Mouse (Mus musculus): ENCODE data around the gene Cdx4. TPM values are rescaled to one million over a fixed set of nuclear protein-coding genes. Genes with fewer than 3 reads are reported as not detected.

Cdx4 gene
- total and polyA plus RNA-seq, 3 experiments: not detected

- H3K27me3 ChIP-seq (ENCODE audit: control insufficient read depth in 1 of 2, insufficient read depth in 2 of 2, low read length in 2 of 2): no peaks in the 10 kb centered on the region; a peak in 1 of 4 replicates
- no peaks in the 10 kb centered on the region for H3K9me3 ChIP-seq (replicated peaks; ENCODE audit: insufficient read depth, low read length)
- H3K9ac ChIP-seq (ENCODE audit: control insufficient read depth, low read depth, low read length, poor library complexity, severe bottlenecking): no peak overlapping the region
- no peaks in the 10 kb centered on the region for H3K4me1 ChIP-seq (ENCODE audit: control insufficient read depth in 1 of 2, insufficient read depth in 2 of 2, low read length in 2 of 2)
- no peaks in the 10 kb centered on the region for H3K36me3 ChIP-seq (ENCODE audit: control insufficient read depth in 1 of 2, insufficient read depth in 2 of 2, low read length in 2 of 2)
- H3K4me3 ChIP-seq (ENCODE audit: control insufficient read depth in 1 of 2, insufficient read depth in 1 of 2, low read depth in 2 of 2, low read length in 2 of 2): no peak overlapping the region
- H3K27ac ChIP-seq (ENCODE audit: control insufficient read depth, low read depth, low read length): no peak overlapping the region
- no peak for TF ChIP-seq POLR2AphosphoS2 (IDR thresholded peaks at IDR 0.05; ENCODE audit: low read length)
- TF ChIP-seq MAZ (IDR thresholded peaks at IDR 0.05; ENCODE audit: low read depth, low read length): no peak
- TF ChIP-seq MEF2A (IDR thresholded peaks at IDR 0.05; ENCODE audit: extremely low read depth, insufficient replicate concordance, low read depth, low read length, poor library complexity, severe bottlenecking): no peak
- no peak for TF ChIP-seq E2F4 (IDR thresholded peaks at IDR 0.05; ENCODE audit: borderline replicate concordance, low read depth, low read length)
- TF ChIP-seq POLR2AphosphoS5 (IDR thresholded peaks at IDR 0.05; ENCODE audit: borderline replicate concordance, low read depth, low read length): no peak
- TF ChIP-seq GATA1 (IDR thresholded peaks at IDR 0.05; ENCODE audit: low read depth, low read length): no peak
- no peak for TF ChIP-seq JUND (IDR thresholded peaks at IDR 0.05; ENCODE audit: low read depth, low read length)
- TF ChIP-seq KAT2A (conservative IDR thresholded peaks at IDR 0.05; ENCODE audit: low read depth, low read length): no peak
- no peak for TF ChIP-seq CHD2 (IDR thresholded peaks at IDR 0.05; ENCODE audit: low read length)
- no peak for TF ChIP-seq TAL1 (IDR thresholded peaks at IDR 0.05; ENCODE audit: low read length)
- no peak for TF ChIP-seq BHLHE40 (IDR thresholded peaks at IDR 0.05; ENCODE audit: borderline replicate concordance, low read depth, low read length)
- no peak for TF ChIP-seq EP300 (IDR thresholded peaks at IDR 0.05; ENCODE audit: low read depth in 1 of 2, low read length in 2 of 2)
- TF ChIP-seq USF1 (IDR thresholded peaks at IDR 0.05; ENCODE audit: low read depth, low read length): no peak
- no peak for TF ChIP-seq MYB (IDR thresholded peaks at IDR 0.05; ENCODE audit: low read depth, low read length)
- TF ChIP-seq MYC (IDR thresholded peaks at IDR 0.05; ENCODE audit: low read depth, low read length): no peak
- no peak for TF ChIP-seq TBP (IDR thresholded peaks at IDR 0.05; ENCODE audit: low read depth, low read length)
- TF ChIP-seq MAX (IDR thresholded peaks at IDR 0.05; ENCODE audit: low read length): no peak
- no peak for TF ChIP-seq RCOR1 (IDR thresholded peaks at IDR 0.05; ENCODE audit: low read depth, low read length)
- TF ChIP-seq TCF12 (IDR thresholded peaks at IDR 0.05; ENCODE audit: low read depth, low read length): no peak
- no peak for TF ChIP-seq NRF1 (IDR thresholded peaks at IDR 0.05; ENCODE audit: insufficient read depth, low read depth, low read length, poor library complexity, severe bottlenecking)
- no peaks in the 10 kb centered on the region for H3K79me2 ChIP-seq (ENCODE audit: control insufficient read depth, insufficient read depth, low read length, poor library complexity)
- DNase-seq (ENCODE audit: low read depth, low spot score): no peak
Observed at GRCm38 (mm10) chrX:103366201-103366600, 45.0 kb downstream of the Cdx4 start.

- Histone ChIP-seq H3K4me1 (ENCODE audit: control insufficient read depth in 1 of 2, insufficient read depth in 2 of 2, low read length in 2 of 2) (no peaks in the 10 kb centered on the region), H3K27ac (ENCODE audit: control insufficient read depth, low read depth, low read length) (no peak overlapping the region), H3K79me2 (ENCODE audit: control insufficient read depth, insufficient read depth, low read length, poor library complexity) (no peaks in the 10 kb centered on the region), H3K9ac (ENCODE audit: control insufficient read depth, low read depth, low read length, poor library complexity, severe bottlenecking) (no peak overlapping the region), H3K4me3 (ENCODE audit: control insufficient read depth in 1 of 2, insufficient read depth in 1 of 2, low read depth in 2 of 2, low read length in 2 of 2) (no peak overlapping the region), H3K9me3 (replicated peaks; ENCODE audit: insufficient read depth, low read length) (no peaks in the 10 kb centered on the region), H3K27me3 (ENCODE audit: control insufficient read depth in 1 of 2, insufficient read depth in 2 of 2, low read length in 2 of 2) (no peaks in the 10 kb centered on the region; a peak in 1 of 4 replicates), H3K36me3 (ENCODE audit: control insufficient read depth in 1 of 2, insufficient read depth in 2 of 2, low read length in 2 of 2) (no peaks in the 10 kb centered on the region)
- no peak for DNase-seq (ENCODE audit: low read depth, low spot score)
- TF ChIP-seq MAFK (IDR thresholded peaks at IDR 0.05; ENCODE audit: borderline replicate concordance, low read depth, low read length) (no peak), BHLHE40 (IDR thresholded peaks at IDR 0.05; ENCODE audit: borderline replicate concordance, low read depth, low read length) (no peak), USF1 (IDR thresholded peaks at IDR 0.05; ENCODE audit: low read depth, low read length) (no peak), TAL1 (IDR thresholded peaks at IDR 0.05; ENCODE audit: low read length) (no peak), HCFC1 (IDR thresholded peaks at IDR 0.05; ENCODE audit: low read depth, low read length) (no peak), CTCF (IDR thresholded peaks at IDR 0.05 in 2 of 3, conservative IDR thresholded peaks at IDR 0.05 in 1 of 3; ENCODE audit: control insufficient read depth in 1 of 3, insufficient read depth in 1 of 3, low read depth in 2 of 3, low read length in 3 of 3, poor library complexity in 1 of 3, severe bottlenecking in 1 of 3) (no peak), TCF12 (IDR thresholded peaks at IDR 0.05; ENCODE audit: low read depth, low read length) (no peak), CHD2 (IDR thresholded peaks at IDR 0.05; ENCODE audit: low read length) (no peak), E2F4 (IDR thresholded peaks at IDR 0.05; ENCODE audit: borderline replicate concordance, low read depth, low read length) (no peak), SMC3 (IDR thresholded peaks at IDR 0.05; ENCODE audit: low read depth, low read length) (no peak), NELFE (IDR thresholded peaks at IDR 0.05; ENCODE audit: low read depth, low read length) (no peak), POLR2AphosphoS2 (IDR thresholded peaks at IDR 0.05; ENCODE audit: low read length) (no peak), RAD21 (IDR thresholded peaks at IDR 0.05; ENCODE audit: low read depth, low read length) (no peak), JUND (IDR thresholded peaks at IDR 0.05; ENCODE audit: low read depth, low read length) (no peak), GABPA (IDR thresholded peaks at IDR 0.05; ENCODE audit: low read depth, low read length) (no peak)
Observed at GRCm38 (mm10) chrX:103368650-103369049, 47.5 kb downstream of the Cdx4 start.

Measured in MEL (cell line).